8 mouse cellular contexts compared by ENCODE assay signal in genomic region chr12:69186811-69187471, GRCm38 (mm10). TPM values are rescaled to one million over a fixed set of nuclear protein-coding genes. Genes with fewer than 3 reads are reported as not detected.
A peak's percentile ranks its signal among the peaks of the same experiment; 100 is the strongest.
DNase-seq lines count a peak whose midpoint lies in the region; ATAC-seq and TF ChIP-seq lines count a peak whose summit lies in the region.
"Had no signal": no experiment of that assay in that cellular context is flagged by ENCODE, and none has a peak within 500 bp of the region (broad histone marks: within the 10 kb centered on the region; RNA-seq: fewer than 3 reads in every experiment).

No protein-coding gene starts in this region.

- H3K9me3 ChIP-seq in hindbrain, embryonic 16.5 days (ENCODE audit: control insufficient read depth, low read length): no peaks in the 10 kb centered on the region
- no peaks in the 10 kb centered on the region for H3K9me3 ChIP-seq in hindbrain, postnatal 0 days (ENCODE audit: low read length)
- no peaks in the 10 kb centered on the region for H3K9me3 ChIP-seq in embryonic facial prominence, embryonic 14.5 days (ENCODE audit: control insufficient read depth, low read length)
- H3K9me3 ChIP-seq in midbrain, embryonic 15.5 days: no peaks in the 10 kb centered on the region
- H3K9me3 ChIP-seq: heart, embryonic 12.5 days had no signal

- no peak for DNase-seq in hindbrain, postnatal 0 days (ENCODE audit: low spot score)
- no peak for DNase-seq in embryonic facial prominence, embryonic 14.5 days (ENCODE audit: low spot score)
- peak; percentile 58 to 64 for DNase-seq in kidney, adult 8-10 months
- no peak for DNase-seq in right cerebral cortex, adult 2 months (ENCODE audit: low spot score in 2 of 2)
- DNase-seq in cerebellum, adult 11-12 months: no peak

- no peak overlapping the region for H3K27ac ChIP-seq in hindbrain, embryonic 16.5 days (ENCODE audit: low read depth, low read length)
- no peak overlapping the region for H3K27ac ChIP-seq in hindbrain, postnatal 0 days
- H3K27ac ChIP-seq in embryonic facial prominence, embryonic 14.5 days (replicated peaks; ENCODE audit: low read depth, low read length): no peak overlapping the region
- H3K27ac ChIP-seq in midbrain, embryonic 15.5 days: no peak overlapping the region

- no peak for ATAC-seq in hindbrain, embryonic 16.5 days
- no peak for ATAC-seq in hindbrain, postnatal 0 days
- no peak for ATAC-seq in embryonic facial prominence, embryonic 14.5 days (ENCODE audit: low read depth)
- ATAC-seq in midbrain, embryonic 15.5 days (replicated peaks): no peak

- peaks cover 9% of the 10 kb centered on the region for H3K36me3 ChIP-seq in hindbrain, embryonic 16.5 days (ENCODE audit: control insufficient read depth, insufficient read depth, low read length)
- H3K36me3 ChIP-seq in hindbrain, postnatal 0 days (ENCODE audit: insufficient read depth, low read length): peaks cover 4% of the 10 kb centered on the region; the same call in 1 of the 2 replicates
- peaks cover 48% of the 10 kb centered on the region for H3K36me3 ChIP-seq in embryonic facial prominence, embryonic 14.5 days (ENCODE audit: control insufficient read depth, insufficient read depth, low read length)
- H3K36me3 ChIP-seq in midbrain, embryonic 15.5 days (replicated peaks): 0 out of 2 replicates have a peak, but pooled peaks cover 3% of the 10 kb centered on the region

- no peaks in the 10 kb centered on the region for H3K27me3 ChIP-seq in hindbrain, embryonic 16.5 days (replicated peaks; ENCODE audit: control insufficient read depth, insufficient read depth, low read length)
- H3K27me3 ChIP-seq in hindbrain, postnatal 0 days (ENCODE audit: insufficient read depth, low read length): no peaks in the 10 kb centered on the region
- no peaks in the 10 kb centered on the region for H3K27me3 ChIP-seq in embryonic facial prominence, embryonic 14.5 days (replicated peaks; ENCODE audit: control insufficient read depth, insufficient read depth, low read length)
- no peaks in the 10 kb centered on the region for H3K27me3 ChIP-seq in midbrain, embryonic 15.5 days (replicated peaks)
- H3K27me3 ChIP-seq: heart, embryonic 12.5 days had no signal

- no peak overlapping the region for H3K4me3 ChIP-seq in hindbrain, embryonic 16.5 days (ENCODE audit: low read length)
- H3K4me3 ChIP-seq in hindbrain, postnatal 0 days (ENCODE audit: low read length): no peak overlapping the region
- H3K4me3 ChIP-seq in embryonic facial prominence, embryonic 14.5 days (ENCODE audit: low read depth, low read length): no peak overlapping the region
- H3K4me3 ChIP-seq in midbrain, embryonic 15.5 days: no peak overlapping the region
- H3K4me3 ChIP-seq: heart, embryonic 12.5 days had no signal

- peaks cover 24% of the 10 kb centered on the region for H3K4me1 ChIP-seq in hindbrain, embryonic 16.5 days (ENCODE audit: control insufficient read depth, insufficient read depth, low read depth, low read length)
- H3K4me1 ChIP-seq in hindbrain, postnatal 0 days (ENCODE audit: insufficient read depth, low read length): peaks cover 8% of the 10 kb centered on the region
- H3K4me1 ChIP-seq in embryonic facial prominence, embryonic 14.5 days (ENCODE audit: control insufficient read depth, insufficient read depth, low read length): peaks cover 13% of the 10 kb centered on the region
- peaks cover 28% of the 10 kb centered on the region for H3K4me1 ChIP-seq in midbrain, embryonic 15.5 days

- H3K4me2 ChIP-seq in hindbrain, embryonic 16.5 days (ENCODE audit: low read length): peak overlapping the region; percentile 23; the same call in 1 of the 2 replicates
- H3K4me2 ChIP-seq in hindbrain, postnatal 0 days (ENCODE audit: low read depth, low read length): no peak overlapping the region
- no peak overlapping the region for H3K4me2 ChIP-seq in embryonic facial prominence, embryonic 14.5 days (ENCODE audit: low read depth, low read length)
- peak overlapping the region; percentile 6; the same call in 1 of the 2 replicates for H3K4me2 ChIP-seq in midbrain, embryonic 15.5 days
- H3K4me2 ChIP-seq: heart, embryonic 12.5 days had no signal

- TF ChIP-seq CTCF in hindbrain, postnatal 0 days (IDR thresholded peaks at IDR 0.05; ENCODE audit: low read depth): no peak

- no peak overlapping the region for H3K9ac ChIP-seq in hindbrain, embryonic 16.5 days (ENCODE audit: low read depth, low read length)
- H3K9ac ChIP-seq in hindbrain, postnatal 0 days (replicated peaks; ENCODE audit: low read length): no peak overlapping the region; the same call in 1 of the 2 replicates
- 0 out of 2 replicates have a peak overlapping the region, but pooled peaks have one; percentile 25 for H3K9ac ChIP-seq in embryonic facial prominence, embryonic 14.5 days (ENCODE audit: low read depth, low read length)
- H3K9ac ChIP-seq in midbrain, embryonic 15.5 days: no peak overlapping the region
- H3K9ac ChIP-seq: heart, embryonic 12.5 days had no signal

- WGBS in hindbrain, embryonic 16.5 days: 68% methylated on average over 5 of the region's 5 CpGs
- 73% methylated on average over 5 of the region's 5 CpGs for WGBS in hindbrain, postnatal 0 days
- 74% methylated on average over 5 of the region's 5 CpGs for WGBS in embryonic facial prominence, embryonic 14.5 days
- 71% methylated on average over 5 of the region's 5 CpGs for WGBS in midbrain, embryonic 15.5 days

RNA-seq across cellular contexts. Expression of gene Mgat2, which starts 3.0 kb away (rescaled TPM):
- 31.4 and 35.8 TPM in 2 replicates for polyA plus RNA-seq in hindbrain, embryonic 16.5 days (2015; fragmentation: Nextera tagmentation; extraction: Ambion mirVana)
- 64.6 and 71.1 TPM in 2 replicates for total RNA-seq in hindbrain, postnatal 0 days (2014; rRNA removed)
- polyA plus RNA-seq in hindbrain, postnatal 0 days (2015; fragmentation: Nextera tagmentation; extraction: Ambion mirVana): 39.7 and 42.2 TPM in 2 replicates
- 65.5 and 66.1 TPM in 2 replicates for polyA plus RNA-seq in embryonic facial prominence, embryonic 14.5 days (2014; fragmentation: Nextera tagmentation; extraction: Ambion mirVana)
- 38.5 and 39.4 TPM in 2 replicates for polyA plus RNA-seq in midbrain, embryonic 15.5 days (2015; fragmentation: Nextera tagmentation; extraction: Ambion mirVana)

RNA-seq across cellular contexts. Expression of gene Rpl36al, which starts 3.1 kb away (rescaled TPM):
- 296 and 328 TPM in 2 replicates for polyA plus RNA-seq in hindbrain, embryonic 16.5 days (2015; fragmentation: Nextera tagmentation; extraction: Ambion mirVana)
- total RNA-seq in hindbrain, postnatal 0 days (2014; rRNA removed): 80.6 and 99.1 TPM in 2 replicates
- 417 and 430 TPM in 2 replicates for polyA plus RNA-seq in hindbrain, postnatal 0 days (2015; fragmentation: Nextera tagmentation; extraction: Ambion mirVana)
- polyA plus RNA-seq in embryonic facial prominence, embryonic 14.5 days (2014; fragmentation: Nextera tagmentation; extraction: Ambion mirVana): 562 and 692 TPM in 2 replicates
- 274 and 297 TPM in 2 replicates for polyA plus RNA-seq in midbrain, embryonic 15.5 days (2015; fragmentation: Nextera tagmentation; extraction: Ambion mirVana)

RNA-seq across cellular contexts. Expression of gene Gm49383, which starts 10.0 kb away (rescaled TPM):
- 13.6 and 15.3 TPM in 2 replicates for polyA plus RNA-seq in hindbrain, embryonic 16.5 days (2015; fragmentation: Nextera tagmentation; extraction: Ambion mirVana)
- total RNA-seq in hindbrain, postnatal 0 days (2014; rRNA removed): 2.0 and 4.7 TPM in 2 replicates
- 11.4 and 13.3 TPM in 2 replicates for polyA plus RNA-seq in hindbrain, postnatal 0 days (2015; fragmentation: Nextera tagmentation; extraction: Ambion mirVana)
- 18.2 and 23.2 TPM in 2 replicates for polyA plus RNA-seq in embryonic facial prominence, embryonic 14.5 days (2014; fragmentation: Nextera tagmentation; extraction: Ambion mirVana)
- polyA plus RNA-seq in midbrain, embryonic 15.5 days (2015; fragmentation: Nextera tagmentation; extraction: Ambion mirVana): 12.7 and 14.6 TPM in 2 replicates

RNA-seq across cellular contexts. Expression of gene Dnaaf2, which starts 11.3 kb away (rescaled TPM):
- polyA plus RNA-seq in hindbrain, embryonic 16.5 days (2015; fragmentation: Nextera tagmentation; extraction: Ambion mirVana): 6.8 and 7.1 TPM in 2 replicates
- 5.1 and 5.2 TPM in 2 replicates for total RNA-seq in hindbrain, postnatal 0 days (2014; rRNA removed)
- 7.7 and 8.2 TPM in 2 replicates for polyA plus RNA-seq in hindbrain, postnatal 0 days (2015; fragmentation: Nextera tagmentation; extraction: Ambion mirVana)
- 5.5 and 6.0 TPM in 2 replicates for polyA plus RNA-seq in embryonic facial prominence, embryonic 14.5 days (2014; fragmentation: Nextera tagmentation; extraction: Ambion mirVana)
- 8.2 and 8.5 TPM in 2 replicates for polyA plus RNA-seq in midbrain, embryonic 15.5 days (2015; fragmentation: Nextera tagmentation; extraction: Ambion mirVana)

RNA-seq across cellular contexts. Expression of gene Gm49384, which starts 17.1 kb away (rescaled TPM):
- 10.8 and 11.6 TPM in 2 replicates for polyA plus RNA-seq in hindbrain, embryonic 16.5 days (2015; fragmentation: Nextera tagmentation; extraction: Ambion mirVana)
- not detected in 2 replicates for total RNA-seq in hindbrain, postnatal 0 days (2014; rRNA removed)
- 7.1 and 8.3 TPM in 2 replicates for polyA plus RNA-seq in hindbrain, postnatal 0 days (2015; fragmentation: Nextera tagmentation; extraction: Ambion mirVana)
- polyA plus RNA-seq in embryonic facial prominence, embryonic 14.5 days (2014; fragmentation: Nextera tagmentation; extraction: Ambion mirVana): 18.4 and 19.4 TPM in 2 replicates
- polyA plus RNA-seq in midbrain, embryonic 15.5 days (2015; fragmentation: Nextera tagmentation; extraction: Ambion mirVana): 9.0 and 12.4 TPM in 2 replicates

Comparison
In these comparisons a context has a peak if more than half of its experiments do, and no peak if none do; other contexts are left out.
1. H3K4me2 ChIP-seq: peak in hindbrain, embryonic 16.5 days (single experiment) and midbrain, embryonic 15.5 days (single experiment); none in hindbrain, postnatal 0 days (single experiment) and embryonic facial prominence, embryonic 14.5 days (single experiment).
2. DNase-seq: peak in kidney, adult 8-10 months (2 of 2); none in hindbrain, postnatal 0 days (single experiment), embryonic facial prominence, embryonic 14.5 days (single experiment), right cerebral cortex, adult 2 months (0 of 2) and cerebellum, adult 11-12 months (single experiment).